Mouse (Mus musculus) lung, embryonic 15.5 days (tissue): ENCODE measurements around the gene Agtpbp1. TPM values are rescaled to one million over a fixed set of nuclear protein-coding genes. Genes with fewer than 3 reads are reported as not detected.

Experiments used
- ATAC-seq: fragments of 200-750 bp; cut with Nextera tagmentation; 2 replicates; pipeline ENCODE4 v1.8.0; 2017; ENCODE audit warnings: moderate number of reproducible peaks, borderline replicate concordance; ENCODE audit not compliant: low FRiP score, low TSS enrichment; ENCODE audit errors: extremely low read depth
- H3K27ac ChIP-seq: fragments of 300-500 bp; sonication (generic); 2 replicates; pipeline ENCODE4 v1.5.1; 2015; ENCODE audit warnings: moderate library complexity, mild to moderate bottlenecking, inconsistent platforms
- H3K27me3 ChIP-seq: fragments of 300-500 bp; sonication (generic); 2 replicates; pipeline ENCODE4 v1.6.1; 2015; ENCODE audit warnings: inconsistent platforms
- H3K36me3 ChIP-seq: fragments of 300-500 bp; sonication (generic); 2 replicates; pipeline ENCODE4 v1.6.1; 2015; ENCODE audit warnings: inconsistent platforms
- H3K4me1 ChIP-seq: fragments of 300-500 bp; sonication (generic); 2 replicates; pipeline ENCODE4 v1.6.1; 2015; ENCODE audit warnings: inconsistent platforms
- H3K4me2 ChIP-seq: fragments of 300-500 bp; sonication (generic); 2 replicates; pipeline ENCODE4 v1.6.1; 2015; ENCODE audit warnings: inconsistent platforms, mild to moderate bottlenecking, moderate library complexity
- H3K4me3 ChIP-seq: fragments of 300-500 bp; sonication (generic); 2 replicates; pipeline ENCODE4 v1.5.1; 2015; ENCODE audit warnings: mild to moderate bottlenecking, inconsistent platforms
- H3K9ac ChIP-seq: fragments of 300-500 bp; sonication (generic); 2 replicates; pipeline ENCODE4 v1.6.1; 2015; ENCODE audit warnings: inconsistent platforms
- H3K9me3 ChIP-seq: fragments of 300-500 bp; sonication (generic); 2 replicates; pipeline ENCODE4 v1.6.1; 2016; ENCODE audit warnings: inconsistent platforms
- WGBS: fragments of 180-500 bp; shearing (Covaris S2); methylation state at CpG from one replicate; pipeline ENCODE4 v1.1.7; 2015; 5-methylcytosine and 5-hydroxymethylcytosine counted together
- polyA plus RNA-seq: library from polyadenylated mRNA; unstranded; fragments of >200 nt; fragmentation: Nextera tagmentation; extraction: Ambion mirVana; gene quantifications from 2 replicates; pipeline ENCODE4 v1.2.1, GENCODE M21; 2015

Agtpbp1 gene
- polyA plus RNA-seq, 1 experiment from 2014 or later, result 16.5 TPM

- 61% methylated on average over 11 of the region's 11 CpGs for WGBS
- Histone ChIP-seq H3K27ac (no peak overlapping the region), H3K4me3 (no peak overlapping the region), H3K36me3 (peaks cover 12% of the 10 kb centered on the region; the same call in 1 of the 2 replicates), H3K4me1 (no peaks in the 10 kb centered on the region), H3K9me3 (no peaks in the 10 kb centered on the region), H3K4me2 (no peak overlapping the region), H3K27me3 (no peaks in the 10 kb centered on the region), H3K9ac (no peak overlapping the region)
- ATAC-seq, result no peak
Observed at GRCm38 (mm10) chr13:59521271-59522064, 63.6 kb downstream of the Agtpbp1 start.

DNA sequence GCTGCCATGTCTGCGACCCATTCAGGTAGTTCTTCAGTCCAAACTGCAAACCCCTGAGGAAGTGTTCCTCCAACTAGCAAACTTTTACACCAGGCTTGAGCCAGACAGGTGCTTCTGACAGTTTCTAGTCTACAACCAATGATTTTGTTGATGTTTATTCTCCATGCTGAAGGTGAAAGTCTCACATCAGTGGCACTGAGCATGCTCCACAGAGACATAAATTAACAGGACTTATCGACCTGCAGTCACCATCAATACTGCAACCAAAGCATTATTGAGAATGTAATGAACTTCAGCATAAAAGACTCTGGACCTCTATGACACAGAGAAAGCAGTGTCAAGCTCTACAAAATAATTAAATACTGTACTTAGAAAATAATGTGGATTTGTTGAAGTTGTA, 64.2 kb downstream of the Agtpbp1 start:
- Histone ChIP-seq H3K36me3 (peaks cover 12% of the 10 kb centered on the region; the same call in 1 of the 2 replicates), H3K4me1 (no peaks in the 10 kb centered on the region), H3K9ac (no peak overlapping the region), H3K4me2 (no peak overlapping the region), H3K27ac (no peak overlapping the region), H3K27me3 (no peaks in the 10 kb centered on the region), H3K4me3 (no peak overlapping the region), H3K9me3 (no peaks in the 10 kb centered on the region)
- 89% methylated on average over 2 of the region's 2 CpGs for WGBS
- ATAC-seq, result no peak

DNA sequence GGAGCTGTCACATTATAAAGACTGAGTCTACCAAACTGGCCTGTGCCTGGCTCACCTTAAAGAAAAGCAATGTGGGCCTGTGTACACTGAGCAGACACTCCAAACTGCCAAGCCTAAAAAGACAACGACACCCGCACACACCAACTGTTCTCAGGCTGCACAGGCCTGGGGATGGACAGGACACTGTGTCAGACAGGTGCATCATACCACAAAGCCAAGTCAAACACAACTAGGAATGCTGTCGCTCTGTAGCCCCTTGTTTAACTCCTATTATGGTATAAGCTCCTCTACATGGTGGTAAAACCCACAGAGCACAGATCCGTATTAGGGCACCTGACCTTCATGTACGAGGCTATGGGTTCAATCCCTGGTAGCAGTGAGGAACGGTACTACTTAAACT, 65.5 kb downstream of the Agtpbp1 start:
- WGBS, result 86% methylated on average over 6 of the region's 6 CpGs
- no peak for ATAC-seq

GRCm38 (mm10) chr13:59518016-59518415, 67.0 kb downstream of the Agtpbp1 start:
- ATAC-seq, result no peak
- H3K4me2 ChIP-seq, result no peak overlapping the region
- no peak overlapping the region for H3K4me3 ChIP-seq
- H3K4me1 ChIP-seq, result no peaks in the 10 kb centered on the region
- no peak overlapping the region for H3K27ac ChIP-seq
- no peak overlapping the region for H3K9ac ChIP-seq
- H3K36me3 ChIP-seq, result no peaks in the 10 kb centered on the region
- WGBS, result 47% methylated on average over 4 of the region's 4 CpGs
- no peaks in the 10 kb centered on the region for H3K9me3 ChIP-seq
- no peaks in the 10 kb centered on the region for H3K27me3 ChIP-seq

More for the DNA sequence above, 65.5 kb downstream of the Agtpbp1 start:
- Histone ChIP-seq H3K27me3 (no peaks in the 10 kb centered on the region), H3K36me3 (peaks cover 3% of the 10 kb centered on the region; the same call in 1 of the 2 replicates), H3K27ac (no peak overlapping the region), H3K4me3 (no peak overlapping the region), H3K4me2 (no peak overlapping the region), H3K9me3 (no peaks in the 10 kb centered on the region), H3K9ac (no peak overlapping the region), H3K4me1 (no peaks in the 10 kb centered on the region)

GRCm38 (mm10) chr13:59515074-59515473, 70.0 kb downstream of the Agtpbp1 start:
- Histone ChIP-seq H3K9ac (no peak overlapping the region), H3K4me1 (peaks cover 4% of the 10 kb centered on the region), H3K4me2 (no peak overlapping the region), H3K27me3 (no peaks in the 10 kb centered on the region), H3K9me3 (no peaks in the 10 kb centered on the region), H3K4me3 (no peak overlapping the region), H3K27ac (no peak overlapping the region), H3K36me3 (peaks cover 10% of the 10 kb centered on the region)
- 33% methylated on average over 7 of the region's 7 CpGs for WGBS
- no peak for ATAC-seq

DNA sequence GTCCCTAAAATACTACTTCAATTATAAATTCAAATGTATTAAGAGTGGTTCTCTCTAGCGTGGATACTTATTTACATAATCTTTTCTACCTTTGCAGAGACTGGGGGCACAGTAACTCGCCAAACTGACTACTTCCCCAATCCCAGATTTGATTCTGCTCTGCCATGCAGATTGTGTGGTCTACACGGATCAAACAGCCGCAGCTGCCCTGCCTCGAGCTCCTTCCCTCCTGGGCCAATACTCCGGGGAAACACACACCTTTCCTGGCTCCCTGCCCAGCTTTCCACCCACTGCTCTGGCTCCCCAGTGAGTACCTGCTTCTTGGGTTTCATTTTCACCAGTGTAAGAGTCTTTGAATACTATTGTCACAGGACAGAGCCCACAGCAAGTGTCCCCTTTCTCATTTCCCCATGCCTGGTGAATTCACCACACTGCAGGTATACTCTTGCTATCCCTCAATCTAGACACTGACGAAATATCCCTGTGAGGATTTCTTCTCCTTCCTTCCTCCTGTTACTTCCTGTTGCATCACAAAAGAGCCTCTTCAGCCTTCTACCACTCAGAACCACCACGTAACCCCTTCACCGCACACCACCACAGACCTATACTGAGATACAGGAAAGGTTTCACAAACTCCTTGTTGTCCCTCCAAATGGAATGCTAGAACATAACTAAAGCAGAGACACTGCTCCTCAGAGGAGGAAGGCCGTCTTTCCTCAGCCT, 75.2 kb downstream of the Agtpbp1 start:
- WGBS, result 35% methylated on average over 10 of the region's 10 CpGs
- peak overlapping the region; percentile 62 for H3K27ac ChIP-seq

GRCm38 (mm10) chr13:59508584-59508983, 76.4 kb downstream of the Agtpbp1 start:
- no peak overlapping the region for H3K9ac ChIP-seq
- no peak overlapping the region for H3K4me3 ChIP-seq
- peak overlapping the region; percentile 62 for H3K27ac ChIP-seq
- no peaks in the 10 kb centered on the region for H3K9me3 ChIP-seq
- peaks cover 14% of the 10 kb centered on the region for H3K36me3 ChIP-seq
- H3K27me3 ChIP-seq, result no peaks in the 10 kb centered on the region
- WGBS, result 37% methylated on average over 4 of the region's 4 CpGs
- ATAC-seq, result peak; percentile 85
- H3K4me2 ChIP-seq, result no peak overlapping the region
- peaks cover 23% of the 10 kb centered on the region for H3K4me1 ChIP-seq

More for the DNA sequence above, 75.2 kb downstream of the Agtpbp1 start:
- peak; percentile 47; the same call in 1 of the 2 replicates for ATAC-seq
- Histone ChIP-seq H3K9ac (no peak overlapping the region), H3K4me3 (no peak overlapping the region), H3K36me3 (peaks cover 14% of the 10 kb centered on the region), H3K4me1 (peaks cover 19% of the 10 kb centered on the region), H3K9me3 (no peaks in the 10 kb centered on the region), H3K4me2 (0 out of 2 replicates have a peak overlapping the region, but pooled peaks have one; percentile 25), H3K27me3 (no peaks in the 10 kb centered on the region)

GRCm38 (mm10) chr13:59506450-59506849, 78.6 kb downstream of the Agtpbp1 start:
- Histone ChIP-seq H3K27me3 (no peaks in the 10 kb centered on the region), H3K4me1 (peaks cover 25% of the 10 kb centered on the region), H3K9ac (no peak overlapping the region), H3K36me3 (peaks cover 4% of the 10 kb centered on the region; the same call in 1 of the 2 replicates), H3K27ac (no peak overlapping the region), H3K9me3 (no peaks in the 10 kb centered on the region), H3K4me2 (no peak overlapping the region), H3K4me3 (no peak overlapping the region)
- 66% methylated on average over 1 of the region's 1 CpGs for WGBS
- ATAC-seq, result no peak

DNA sequence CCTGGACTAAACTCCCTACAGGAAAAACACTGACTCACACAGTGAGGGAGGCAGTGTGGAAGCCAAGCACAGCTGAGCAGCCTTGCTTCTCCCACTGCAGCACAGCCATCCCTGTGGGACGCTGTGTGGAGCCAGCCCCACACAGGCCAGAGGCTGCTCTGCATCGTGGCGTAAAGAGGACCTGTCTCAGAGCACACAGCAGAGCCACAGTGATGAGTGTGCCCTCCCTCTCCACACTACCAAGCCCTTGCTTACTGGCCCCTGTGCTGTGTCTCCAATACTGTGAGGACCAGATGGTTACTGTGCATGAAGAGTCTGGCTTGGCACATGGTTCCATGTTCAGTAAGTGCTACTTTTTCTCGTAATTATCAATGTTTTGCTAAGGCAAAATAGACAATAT, 79.2 kb downstream of the Agtpbp1 start:
- Histone ChIP-seq H3K4me3 (no peak overlapping the region), H3K4me1 (peaks cover 25% of the 10 kb centered on the region), H3K27ac (no peak overlapping the region), H3K9me3 (no peaks in the 10 kb centered on the region), H3K27me3 (no peaks in the 10 kb centered on the region), H3K4me2 (no peak overlapping the region), H3K9ac (no peak overlapping the region), H3K36me3 (peaks cover 4% of the 10 kb centered on the region; the same call in 1 of the 2 replicates)
- WGBS, result 85% methylated on average over 4 of the region's 4 CpGs
- no peak for ATAC-seq

GRCm38 (mm10) chr13:59503581-59503980, 81.4 kb downstream of the Agtpbp1 start:
- no peak overlapping the region for H3K9ac ChIP-seq
- H3K36me3 ChIP-seq, result peaks cover 15% of the 10 kb centered on the region; the same call in 1 of the 2 replicates
- H3K4me3 ChIP-seq, result no peak overlapping the region
- no peaks in the 10 kb centered on the region for H3K27me3 ChIP-seq
- H3K4me1 ChIP-seq, result peaks cover 8% of the 10 kb centered on the region; the same call in 1 of the 2 replicates
- ATAC-seq, result peak; percentile 39; the same call in 1 of the 2 replicates
- H3K4me2 ChIP-seq, result no peak overlapping the region
- peak overlapping the region; percentile 30 for H3K27ac ChIP-seq
- H3K9me3 ChIP-seq, result no peaks in the 10 kb centered on the region
- 58% methylated on average over 4 of the region's 4 CpGs for WGBS

DNA sequence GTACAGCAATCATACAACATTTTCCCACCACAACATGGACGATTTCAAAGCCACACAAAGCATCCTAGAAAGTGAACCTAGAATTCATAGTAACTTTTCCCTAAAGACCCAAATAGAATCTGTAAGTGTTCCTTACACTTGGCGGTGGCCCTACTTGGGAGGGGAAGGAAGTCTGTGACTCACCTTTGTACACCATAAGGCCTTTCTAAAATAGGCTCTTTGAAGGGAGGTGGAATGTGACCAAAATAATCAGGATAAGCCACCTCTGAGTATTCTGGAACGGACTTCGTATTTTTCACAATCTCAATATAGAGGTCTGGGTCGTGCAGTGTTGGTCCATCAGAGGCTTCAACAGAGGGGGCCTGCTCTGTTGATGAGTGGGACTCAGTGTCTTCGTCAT, 85.2 kb downstream of the Agtpbp1 start:
- H3K9ac ChIP-seq, result no peak overlapping the region
- H3K4me3 ChIP-seq, result no peak overlapping the region
- WGBS, result 85% methylated on average over 6 of the region's 6 CpGs
- H3K27ac ChIP-seq, result no peak overlapping the region
- no peaks in the 10 kb centered on the region for H3K9me3 ChIP-seq
- no peaks in the 10 kb centered on the region for H3K27me3 ChIP-seq
- no peak for ATAC-seq
- H3K4me2 ChIP-seq, result no peak overlapping the region
- peaks cover 6% of the 10 kb centered on the region; the same call in 1 of the 2 replicates for H3K4me1 ChIP-seq
- peaks cover 16% of the 10 kb centered on the region for H3K36me3 ChIP-seq

GRCm38 (mm10) chr13:59499374-59499773, 85.7 kb downstream of the Agtpbp1 start:
- no peak overlapping the region for H3K9ac ChIP-seq
- ATAC-seq, result no peak
- H3K36me3 ChIP-seq, result peaks cover 21% of the 10 kb centered on the region
- no peak overlapping the region for H3K27ac ChIP-seq
- H3K4me2 ChIP-seq, result no peak overlapping the region
- peaks cover 6% of the 10 kb centered on the region; the same call in 1 of the 2 replicates for H3K4me1 ChIP-seq
- H3K27me3 ChIP-seq, result no peaks in the 10 kb centered on the region
- WGBS, result 78% methylated on average over 2 of the region's 2 CpGs
- H3K9me3 ChIP-seq, result no peaks in the 10 kb centered on the region
- H3K4me3 ChIP-seq, result no peak overlapping the region
